Mouse (Mus musculus): ENCODE data around the gene Il16. TPM values are rescaled to one million over a fixed set of nuclear protein-coding genes. Genes with fewer than 3 reads are reported as not detected.

Il16 gene
- polyA plus RNA-seq, 1 experiment, result 1.3 TPM

DNA sequence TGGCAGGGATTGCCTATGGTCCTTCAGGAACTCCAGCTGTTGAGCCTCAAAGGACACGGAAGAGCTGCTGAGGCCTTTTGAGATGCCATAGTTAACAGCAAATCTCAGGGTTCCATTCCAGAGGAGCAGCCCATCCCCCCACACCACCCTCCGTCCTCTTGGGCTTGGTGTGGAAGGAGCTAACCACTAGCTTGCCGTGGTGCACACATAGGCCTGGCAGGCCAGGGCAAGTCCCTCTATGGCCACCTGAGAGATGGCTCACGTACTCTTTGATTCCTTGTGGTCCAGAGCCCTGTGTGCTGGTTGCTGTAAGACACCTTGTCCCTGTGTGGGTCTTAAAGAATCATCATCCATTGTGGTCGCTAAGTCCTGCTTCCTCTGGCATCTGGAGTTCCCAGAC lies 104.9 kb downstream of the Il16 start:
- H3K36me3 ChIP-seq (ENCODE audit: control insufficient read depth, insufficient read depth, low read length), result no peaks in the 10 kb centered on the region
- no peak overlapping the region for H3K4me3 ChIP-seq (ENCODE audit: control insufficient read depth, low read depth, low read length)
- H3K27ac ChIP-seq (ENCODE audit: control insufficient read depth, insufficient read depth, low read depth, low read length), result no peak overlapping the region
- TF ChIP-seq CTCF (IDR thresholded peaks at IDR 0.05; ENCODE audit: control insufficient read depth, insufficient read depth, insufficient replicate concordance, low read depth, low read length), result no peak
- TF ChIP-seq POLR2A (IDR thresholded peaks at IDR 0.05; ENCODE audit: control insufficient read depth, low read depth, low read length), result no peak
- H3K4me1 ChIP-seq (ENCODE audit: control insufficient read depth, insufficient read depth, low read length), result peaks cover 7% of the 10 kb centered on the region
- no peaks in the 10 kb centered on the region for H3K27me3 ChIP-seq (ENCODE audit: control insufficient read depth, insufficient read depth, low read length)

DNA sequence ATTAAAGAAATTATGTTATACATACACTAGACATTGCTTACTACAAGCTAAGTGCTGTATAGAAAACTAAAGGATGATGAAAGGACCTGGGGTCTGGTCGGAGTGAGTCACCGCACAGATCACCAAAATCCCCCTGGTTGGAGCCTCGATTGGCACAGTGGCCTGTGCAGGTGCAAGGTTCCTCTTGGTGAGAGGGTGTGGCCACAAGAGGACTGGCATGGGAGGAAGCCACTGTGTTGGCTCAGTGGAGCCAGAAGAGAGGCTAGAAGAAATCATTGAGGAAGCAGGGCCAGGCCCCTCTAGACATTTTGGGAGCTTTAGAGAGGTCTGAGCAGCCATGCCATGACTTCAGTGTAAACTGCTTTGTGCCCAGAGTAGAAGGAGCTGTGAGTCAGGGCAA lies 106.4 kb downstream of the Il16 start:
- H3K4me3 ChIP-seq (ENCODE audit: control insufficient read depth, low read depth, low read length), result no peak overlapping the region
- H3K4me1 ChIP-seq (ENCODE audit: control insufficient read depth, insufficient read depth, low read length), result peaks cover 7% of the 10 kb centered on the region
- TF ChIP-seq CTCF (IDR thresholded peaks at IDR 0.05; ENCODE audit: control insufficient read depth, insufficient read depth, insufficient replicate concordance, low read depth, low read length) (no peak), POLR2A (IDR thresholded peaks at IDR 0.05; ENCODE audit: control insufficient read depth, low read depth, low read length) (no peak)
- H3K36me3 ChIP-seq (ENCODE audit: control insufficient read depth, insufficient read depth, low read length), result no peaks in the 10 kb centered on the region
- no peaks in the 10 kb centered on the region for H3K27me3 ChIP-seq (ENCODE audit: control insufficient read depth, insufficient read depth, low read length)
- H3K27ac ChIP-seq (ENCODE audit: control insufficient read depth, insufficient read depth, low read depth, low read length), result no peak overlapping the region

DNA sequence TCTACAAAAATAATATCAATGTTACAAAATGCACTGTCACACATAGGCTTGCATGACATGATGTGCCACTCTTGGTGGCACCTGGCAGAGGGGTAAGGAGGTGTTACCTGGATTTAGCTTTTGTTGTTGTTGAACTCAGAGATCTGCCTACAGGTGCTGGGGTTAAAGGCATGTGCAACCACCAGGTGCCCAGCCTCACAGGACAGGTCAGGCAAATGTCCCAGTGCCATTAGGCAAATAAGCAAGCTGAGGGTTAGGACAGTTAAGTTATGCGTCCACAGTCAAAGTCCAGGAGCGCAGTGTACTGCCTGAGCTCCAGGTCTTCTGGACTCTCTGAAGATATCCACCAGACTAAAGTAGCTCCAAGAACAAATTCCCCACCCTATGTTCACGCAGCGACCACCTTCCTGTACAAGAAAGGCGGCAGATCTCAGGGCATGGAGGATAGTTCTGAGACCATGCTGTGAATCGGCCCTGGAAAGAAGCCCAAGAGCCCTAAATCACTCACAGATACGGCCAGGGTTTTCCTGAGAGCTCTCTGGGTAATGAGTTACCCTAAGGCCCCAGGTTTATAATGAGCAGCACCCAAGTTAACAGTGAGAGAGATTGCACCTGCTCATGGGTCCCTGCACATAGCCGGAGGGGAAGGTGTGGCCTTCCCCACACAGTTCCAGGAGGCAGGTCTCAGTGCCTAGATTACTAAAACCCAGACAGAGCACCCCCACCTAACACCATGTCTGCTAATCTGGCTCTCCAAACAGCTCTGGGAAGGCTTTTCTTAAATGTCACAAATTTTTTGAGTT lies 107.5 kb downstream of the Il16 start:
- H3K36me3 ChIP-seq (ENCODE audit: control insufficient read depth, insufficient read depth, low read length), result no peaks in the 10 kb centered on the region
- peaks cover 7% of the 10 kb centered on the region for H3K4me1 ChIP-seq (ENCODE audit: control insufficient read depth, insufficient read depth, low read length)
- TF ChIP-seq CTCF (IDR thresholded peaks at IDR 0.05; ENCODE audit: control insufficient read depth, insufficient read depth, insufficient replicate concordance, low read depth, low read length) (no peak), POLR2A (IDR thresholded peaks at IDR 0.05; ENCODE audit: control insufficient read depth, low read depth, low read length) (no peak)
- H3K4me3 ChIP-seq (ENCODE audit: control insufficient read depth, low read depth, low read length), result no peak overlapping the region
- no peaks in the 10 kb centered on the region for H3K27me3 ChIP-seq (ENCODE audit: control insufficient read depth, insufficient read depth, low read length)
- no peak overlapping the region for H3K27ac ChIP-seq (ENCODE audit: control insufficient read depth, insufficient read depth, low read depth, low read length)

DNA sequence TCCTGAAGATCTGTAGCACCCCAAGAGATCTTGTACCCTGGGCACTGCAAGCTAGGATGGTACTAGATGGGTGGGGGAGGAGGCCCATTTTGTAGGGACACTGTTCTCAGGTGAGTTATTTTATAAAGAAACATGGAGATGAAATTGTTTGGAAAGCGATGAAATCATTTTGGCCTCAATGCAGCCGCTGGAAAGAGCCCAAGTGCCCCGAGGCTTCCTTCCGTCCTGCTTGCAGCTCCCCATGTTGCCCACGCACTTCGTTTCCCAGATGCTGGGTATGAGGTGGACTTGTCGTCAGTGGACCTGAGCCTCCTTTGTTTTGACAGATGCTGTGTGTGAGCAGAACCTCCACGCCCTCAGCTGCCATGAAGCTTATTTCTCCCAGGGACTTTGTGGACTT lies 109.1 kb downstream of the Il16 start:
- Histone ChIP-seq H3K36me3 (ENCODE audit: control insufficient read depth, insufficient read depth, low read length) (no peaks in the 10 kb centered on the region), H3K4me3 (ENCODE audit: control insufficient read depth, low read depth, low read length) (no peak overlapping the region), H3K27ac (ENCODE audit: control insufficient read depth, insufficient read depth, low read depth, low read length) (no peak overlapping the region), H3K27me3 (ENCODE audit: control insufficient read depth, insufficient read depth, low read length) (peaks cover 2% of the 10 kb centered on the region; the same call in 1 of the 2 replicates), H3K4me1 (ENCODE audit: control insufficient read depth, insufficient read depth, low read length) (peaks cover 12% of the 10 kb centered on the region)
- TF ChIP-seq CTCF (IDR thresholded peaks at IDR 0.05; ENCODE audit: control insufficient read depth, insufficient read depth, insufficient replicate concordance, low read depth, low read length) (no peak), POLR2A (IDR thresholded peaks at IDR 0.05; ENCODE audit: control insufficient read depth, low read depth, low read length) (no peak)

DNA sequence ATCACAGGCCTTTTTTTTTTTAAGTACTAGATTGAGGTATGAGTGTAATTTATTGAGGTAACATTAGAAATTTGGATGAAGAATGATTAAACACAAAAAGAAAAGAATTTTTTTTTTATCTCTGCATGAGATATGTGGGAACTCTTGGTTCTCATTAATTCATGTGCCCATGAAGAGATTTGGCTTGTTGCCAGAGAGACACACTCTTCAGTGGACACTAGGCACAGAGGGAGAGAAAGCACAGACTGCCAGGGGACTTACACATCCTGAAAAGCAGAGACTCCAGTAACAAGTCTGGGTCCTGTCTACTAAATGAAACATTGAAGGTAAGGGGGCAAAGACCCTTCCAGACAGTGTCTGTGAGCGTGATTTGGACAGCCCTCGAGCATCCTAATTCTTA lies 109.8 kb downstream of the Il16 start:
- H3K4me3 ChIP-seq (ENCODE audit: control insufficient read depth, low read depth, low read length), result no peak overlapping the region
- H3K27me3 ChIP-seq (ENCODE audit: control insufficient read depth, insufficient read depth, low read length), result peaks cover 2% of the 10 kb centered on the region; the same call in 1 of the 2 replicates
- no peaks in the 10 kb centered on the region for H3K36me3 ChIP-seq (ENCODE audit: control insufficient read depth, insufficient read depth, low read length)
- peaks cover 11% of the 10 kb centered on the region for H3K4me1 ChIP-seq (ENCODE audit: control insufficient read depth, insufficient read depth, low read length)
- TF ChIP-seq CTCF (IDR thresholded peaks at IDR 0.05; ENCODE audit: control insufficient read depth, insufficient read depth, insufficient replicate concordance, low read depth, low read length), result no peak
- no peak for TF ChIP-seq POLR2A (IDR thresholded peaks at IDR 0.05; ENCODE audit: control insufficient read depth, low read depth, low read length)
- H3K27ac ChIP-seq (ENCODE audit: control insufficient read depth, insufficient read depth, low read depth, low read length), result no peak overlapping the region

DNA sequence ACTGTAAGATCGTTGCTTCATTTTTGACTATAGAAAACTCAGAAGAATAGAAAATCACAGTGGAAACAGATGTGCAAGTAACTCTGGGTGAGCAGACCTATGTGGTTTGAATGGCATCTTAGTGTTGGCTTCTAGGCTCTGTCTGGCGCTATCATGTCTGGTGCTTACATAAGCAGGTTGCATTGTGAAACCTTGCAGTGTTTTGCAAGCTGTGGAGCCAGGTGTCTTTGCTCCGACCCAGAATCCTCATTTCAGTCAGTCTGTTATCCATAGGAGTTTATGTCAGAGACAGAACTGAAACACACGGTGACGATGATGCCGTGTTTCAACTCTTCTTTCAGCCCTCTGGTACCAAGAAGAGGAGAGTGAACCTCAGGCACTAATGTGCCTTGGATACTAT lies 111.7 kb downstream of the Il16 start:
- Histone ChIP-seq H3K27ac (ENCODE audit: control insufficient read depth, insufficient read depth, low read depth, low read length) (no peak overlapping the region), H3K36me3 (ENCODE audit: control insufficient read depth, insufficient read depth, low read length) (no peaks in the 10 kb centered on the region), H3K4me3 (ENCODE audit: control insufficient read depth, low read depth, low read length) (no peak overlapping the region), H3K27me3 (ENCODE audit: control insufficient read depth, insufficient read depth, low read length) (peaks cover 2% of the 10 kb centered on the region; the same call in 1 of the 2 replicates), H3K4me1 (ENCODE audit: control insufficient read depth, insufficient read depth, low read length) (peaks cover 4% of the 10 kb centered on the region)
- TF ChIP-seq CTCF (IDR thresholded peaks at IDR 0.05; ENCODE audit: control insufficient read depth, insufficient read depth, insufficient replicate concordance, low read depth, low read length), result no peak
- no peak for TF ChIP-seq POLR2A (IDR thresholded peaks at IDR 0.05; ENCODE audit: control insufficient read depth, low read depth, low read length)

DNA sequence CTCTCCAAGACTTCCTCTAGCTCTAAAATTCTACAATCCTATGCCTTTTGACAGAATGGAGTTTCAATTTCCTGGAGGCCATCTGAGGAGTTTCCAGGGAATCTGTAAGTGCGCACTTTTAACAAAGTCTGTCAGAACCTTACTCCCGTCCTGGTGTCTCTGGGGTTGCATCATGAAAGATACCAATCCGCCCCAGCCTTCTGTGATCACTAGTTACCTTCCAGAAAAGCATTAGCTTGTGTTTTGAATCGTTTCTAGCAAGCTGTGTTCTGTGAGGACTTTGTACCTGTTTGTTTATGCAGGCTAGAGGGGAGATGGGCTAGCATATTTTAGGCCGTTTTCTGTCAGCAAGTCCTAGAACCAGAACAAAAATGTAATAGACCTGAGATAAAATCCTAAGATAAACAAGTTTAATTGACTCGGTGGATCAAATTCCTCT lies 112.8 kb downstream of the Il16 start:
- H3K36me3 ChIP-seq (ENCODE audit: control insufficient read depth, insufficient read depth, low read length), result no peaks in the 10 kb centered on the region
- H3K4me3 ChIP-seq (ENCODE audit: control insufficient read depth, low read depth, low read length), result peak overlapping the region; percentile 21
- TF ChIP-seq POLR2A (IDR thresholded peaks at IDR 0.05; ENCODE audit: control insufficient read depth, low read depth, low read length) (no peak), CTCF (IDR thresholded peaks at IDR 0.05; ENCODE audit: control insufficient read depth, insufficient read depth, insufficient replicate concordance, low read depth, low read length) (no peak)
- H3K27ac ChIP-seq (ENCODE audit: control insufficient read depth, insufficient read depth, low read depth, low read length), result no peak overlapping the region
- H3K27me3 ChIP-seq (ENCODE audit: control insufficient read depth, insufficient read depth, low read length), result peaks cover 2% of the 10 kb centered on the region; the same call in 1 of the 2 replicates
- peaks cover 4% of the 10 kb centered on the region for H3K4me1 ChIP-seq (ENCODE audit: control insufficient read depth, insufficient read depth, low read length)

Data from testis, adult 2 months (tissue).